In genomic region chr5:91959986-91960385, GRCm38 (mm10) we compare ENCODE assay signal across 12 mouse cellular contexts. TPM values are rescaled to one million over a fixed set of nuclear protein-coding genes. Genes with fewer than 3 reads are reported as not detected.
DNase-seq lines count a peak whose midpoint lies in the region; ATAC-seq and TF ChIP-seq lines count a peak whose summit lies in the region.
"Had no signal": no experiment of that assay in that cellular context is flagged by ENCODE, and none has a peak within 500 bp of the region (broad histone marks: within the 10 kb centered on the region; RNA-seq: fewer than 3 reads in every experiment).

No protein-coding gene starts in this region.

- no peak for ATAC-seq in heart, embryonic 13.5 days (ENCODE audit: extremely low read depth, insufficient number of reproducible peaks, low FRiP score, low TSS enrichment)
- ATAC-seq in lung, embryonic 15.5 days (ENCODE audit: borderline replicate concordance, extremely low read depth, low FRiP score, low TSS enrichment), result no peak
- ATAC-seq in embryonic facial prominence, embryonic 14.5 days (ENCODE audit: low read depth), result no peak
- ATAC-seq in stomach, embryonic 14.5 days (ENCODE audit: insufficient number of reproducible peaks, insufficient read depth, low FRiP score, low read depth), result no peak
- ATAC-seq: hindbrain, embryonic 16.5 days had no signal

- DNase-seq in heart, adult 2 months, result no peak
- DNase-seq in lung, postnatal 14 days, result no peak
- DNase-seq in embryonic facial prominence, embryonic 14.5 days (ENCODE audit: low spot score), result no peak
- no peak for DNase-seq in spleen, postnatal 14 days (ENCODE audit: low spot score in 2 of 2)
- DNase-seq in embryo, embryonic 11 days, result no peak

- no peaks in the 10 kb centered on the region for H3K9me3 ChIP-seq in heart, embryonic 13.5 days
- no peaks in the 10 kb centered on the region for H3K9me3 ChIP-seq in lung, embryonic 15.5 days
- H3K9me3 ChIP-seq in embryonic facial prominence, embryonic 14.5 days (ENCODE audit: control insufficient read depth, low read length), result no peaks in the 10 kb centered on the region
- H3K9me3 ChIP-seq in stomach, embryonic 14.5 days (ENCODE audit: control insufficient read depth, low read depth, low read length), result no peaks in the 10 kb centered on the region

- TF ChIP-seq EP300 in heart, adult 2 months (IDR thresholded peaks at IDR 0.05; ENCODE audit: insufficient read depth, low read depth, low read length), result no peak

- H3K27ac ChIP-seq in heart, embryonic 13.5 days (replicated peaks), result peak overlapping the region; percentile 71; the same call in 1 of the 2 replicates
- H3K27ac ChIP-seq in heart, adult 2 months, result no peak overlapping the region; the same call in 1 of the 2 replicates
- no peak overlapping the region for H3K27ac ChIP-seq in lung, embryonic 15.5 days
- H3K27ac ChIP-seq in embryonic facial prominence, embryonic 14.5 days (replicated peaks; ENCODE audit: low read depth, low read length), result peak overlapping the region; percentile 49; the same call in 1 of the 2 replicates
- H3K27ac ChIP-seq in stomach, embryonic 14.5 days (ENCODE audit: low read length), result no peak overlapping the region

- H3K4me3 ChIP-seq in heart, embryonic 13.5 days, result peak overlapping the region; percentile 88
- no peak overlapping the region for H3K4me3 ChIP-seq in heart, adult 2 months
- H3K4me3 ChIP-seq in lung, embryonic 15.5 days, result no peak overlapping the region
- no peak overlapping the region for H3K4me3 ChIP-seq in embryonic facial prominence, embryonic 14.5 days (ENCODE audit: low read depth, low read length)
- H3K4me3 ChIP-seq in stomach, embryonic 14.5 days (ENCODE audit: low read depth, low read length), result no peak overlapping the region

- H3K4me2 ChIP-seq in heart, embryonic 13.5 days, result peak overlapping the region; percentile 77
- peak overlapping the region; percentile 52; the same call in 1 of the 2 replicates for H3K4me2 ChIP-seq in lung, embryonic 15.5 days
- H3K4me2 ChIP-seq in embryonic facial prominence, embryonic 14.5 days (ENCODE audit: low read depth, low read length), result peak overlapping the region; percentile 58; the same call in 1 of the 2 replicates
- H3K4me2 ChIP-seq in stomach, embryonic 14.5 days (replicated peaks; ENCODE audit: low read depth, low read length), result peak overlapping the region; percentile 52; the same call in 1 of the 2 replicates

- 64% methylated on average over 1 of the region's 1 CpGs for WGBS in heart, embryonic 13.5 days
- WGBS in heart, adult 2 months, result 67% methylated on average over 1 of the region's 1 CpGs
- WGBS in lung, embryonic 15.5 days, result 66% methylated on average over 1 of the region's 1 CpGs
- 87% methylated on average over 1 of the region's 1 CpGs for WGBS in embryonic facial prominence, embryonic 14.5 days
- WGBS in stomach, embryonic 14.5 days, result 70% methylated on average over 1 of the region's 1 CpGs

- H3K9ac ChIP-seq in heart, embryonic 13.5 days, result peak overlapping the region; percentile 89; the same call in 1 of the 2 replicates
- no peak overlapping the region for H3K9ac ChIP-seq in heart, adult 2 months (ENCODE audit: low read depth, low read length)
- no peak overlapping the region for H3K9ac ChIP-seq in lung, embryonic 15.5 days
- no peak overlapping the region for H3K9ac ChIP-seq in embryonic facial prominence, embryonic 14.5 days (ENCODE audit: low read depth, low read length)
- H3K9ac ChIP-seq in stomach, embryonic 14.5 days (replicated peaks; ENCODE audit: low read depth, low read length), result no peak overlapping the region

- H3K36me3 ChIP-seq in heart, embryonic 13.5 days, result peaks cover 32% of the 10 kb centered on the region
- H3K36me3 ChIP-seq in heart, adult 2 months (ENCODE audit: control insufficient read depth, insufficient read depth, low read length), result peaks cover 26% of the 10 kb centered on the region
- H3K36me3 ChIP-seq in lung, embryonic 15.5 days, result peaks cover 12% of the 10 kb centered on the region
- H3K36me3 ChIP-seq in embryonic facial prominence, embryonic 14.5 days (ENCODE audit: control insufficient read depth, insufficient read depth, low read length), result peaks cover 21% of the 10 kb centered on the region
- H3K36me3 ChIP-seq in stomach, embryonic 14.5 days (ENCODE audit: control insufficient read depth, insufficient read depth, low read length), result peaks cover 13% of the 10 kb centered on the region

- no peaks in the 10 kb centered on the region for H3K27me3 ChIP-seq in heart, embryonic 13.5 days (replicated peaks)
- H3K27me3 ChIP-seq in heart, adult 2 months (ENCODE audit: control insufficient read depth, insufficient read depth, low read length), result no peaks in the 10 kb centered on the region
- no peaks in the 10 kb centered on the region for H3K27me3 ChIP-seq in lung, embryonic 15.5 days
- H3K27me3 ChIP-seq in embryonic facial prominence, embryonic 14.5 days (replicated peaks; ENCODE audit: control insufficient read depth, insufficient read depth, low read length), result no peaks in the 10 kb centered on the region
- H3K27me3 ChIP-seq in stomach, embryonic 14.5 days (ENCODE audit: control insufficient read depth, insufficient read depth, low read length), result no peaks in the 10 kb centered on the region

- peaks cover 39% of the 10 kb centered on the region for H3K4me1 ChIP-seq in heart, embryonic 13.5 days
- H3K4me1 ChIP-seq in heart, adult 2 months (ENCODE audit: control insufficient read depth, insufficient read depth, low read length), result peaks cover 8% of the 10 kb centered on the region
- peaks cover 19% of the 10 kb centered on the region for H3K4me1 ChIP-seq in lung, embryonic 15.5 days
- H3K4me1 ChIP-seq in embryonic facial prominence, embryonic 14.5 days (ENCODE audit: control insufficient read depth, insufficient read depth, low read length), result peaks cover 19% of the 10 kb centered on the region
- peaks cover 20% of the 10 kb centered on the region for H3K4me1 ChIP-seq in stomach, embryonic 14.5 days (ENCODE audit: control insufficient read depth, insufficient read depth, low read length)

- TF ChIP-seq POLR2A in heart, adult 2 months (IDR thresholded peaks at IDR 0.05; ENCODE audit: insufficient read depth, low read depth, low read length), result no peak

- TF ChIP-seq CTCF in heart, adult 2 months (IDR thresholded peaks at IDR 0.05), result no peak

- intact Hi-C loops in heart, adult 2 months (cut with DNase I), result loop anchor here (5.0 to 10.0 kb wide), 2 partner anchors 177 to 545 kb away; partner anchors contain the start of genes Scarb2 and Uso1

- H3K79me2 ChIP-seq in heart, adult 2 months (replicated peaks; ENCODE audit: control insufficient read depth, insufficient read depth, low read length), result peaks cover 5% of the 10 kb centered on the region; the same call in 1 of the 2 replicates

RNA-seq across cellular contexts. Expression of gene Rchy1, which starts 2.9 kb away (rescaled TPM):
- polyA plus RNA-seq in heart, embryonic 13.5 days (2015; fragmentation: Nextera tagmentation; extraction: Ambion mirVana), result 57.6 and 64.7 TPM in 2 replicates
- 10 to 100 TPM; 26.9 to 33.0 TPM for total RNA-seq in heart, adult 2 months (2021)
- polyA plus RNA-seq in heart, adult 2 months (2012; rRNA removed), result 21.8 and 41.1 TPM in 2 replicates
- 66.8 and 72.6 TPM in 2 replicates for polyA plus RNA-seq in lung, embryonic 15.5 days (2015; fragmentation: Nextera tagmentation; extraction: Ambion mirVana)
- 38.7 and 40.4 TPM in 2 replicates for polyA plus RNA-seq in embryonic facial prominence, embryonic 14.5 days (2014; fragmentation: Nextera tagmentation; extraction: Ambion mirVana)
- polyA plus RNA-seq in stomach, embryonic 14.5 days (2014; fragmentation: Nextera tagmentation; extraction: Ambion mirVana), result 68.1 and 68.3 TPM in 2 replicates

RNA-seq across cellular contexts. Expression of gene Odaph, which starts 27.3 kb away (rescaled TPM):
- polyA plus RNA-seq in heart, embryonic 13.5 days (2015; fragmentation: Nextera tagmentation; extraction: Ambion mirVana), result not detected in 2 replicates
- total RNA-seq in heart, adult 2 months (2021), result not detected
- not detected in 2 replicates for polyA plus RNA-seq in heart, adult 2 months (2012; rRNA removed)
- polyA plus RNA-seq in lung, embryonic 15.5 days (2015; fragmentation: Nextera tagmentation; extraction: Ambion mirVana), result not detected in 2 replicates
- polyA plus RNA-seq in embryonic facial prominence, embryonic 14.5 days (2014; fragmentation: Nextera tagmentation; extraction: Ambion mirVana), result 0.47 TPM in 1 of 2 replicates, not detected in the other
- polyA plus RNA-seq in stomach, embryonic 14.5 days (2014; fragmentation: Nextera tagmentation; extraction: Ambion mirVana), result not detected in 2 replicates
- total RNA-seq: adrenal gland, adult 18-20 months; layer of hippocampus, postnatal 25 days had no signal
- polyA plus RNA-seq: lung, adult 2 months had no signal

Comparison
In these comparisons a context has a peak if more than half of its experiments do, and no peak if none do; other contexts are left out.
1. H3K27ac ChIP-seq: peak in heart, embryonic 13.5 days (single experiment) and embryonic facial prominence, embryonic 14.5 days (single experiment); none in heart, adult 2 months (single experiment), lung, embryonic 15.5 days (single experiment) and stomach, embryonic 14.5 days (single experiment).
2. Peak in every context shown above with its lines, with median percentiles within 50 percentile points of each other: H3K4me2 ChIP-seq.